Mouse (Mus musculus): ENCODE data around the gene Nat8f1.

- no peak for TF ChIP-seq CTCF (IDR thresholded peaks at IDR 0.05; ENCODE audit: extremely low read depth, insufficient read length, insufficient replicate concordance, low read depth, low read length)
- TF ChIP-seq POLR2A (IDR thresholded peaks at IDR 0.05; ENCODE audit: low read depth, low read length): no peak
Observed at GRCm38 (mm10) chr6:85935646-85936045, 20.2 kb upstream of the Nat8f1 start.

Data from small intestine, adult 2 months (tissue).